Mouse (Mus musculus) kidney, embryonic 16.5 days (tissue): Measurements from ENCODE around the gene Arf6. TPM values are rescaled to one million over a fixed set of nuclear protein-coding genes. Genes with fewer than 3 reads are reported as not detected.
"Not testable (repeated sequence)": the region's sequence is repeated elsewhere in the genome, so short reads cannot be mapped to it uniquely, and the experiment has no call there.

Experiments used
- ATAC-seq: fragments of 200-750 bp; cut with Nextera tagmentation; 2 replicates; pipeline ENCODE4 v1.8.0; 2017; ENCODE audit warnings: moderate TSS enrichment; ENCODE audit not compliant: low FRiP score, low TSS enrichment
- H3K27ac ChIP-seq: fragments of 300-500 bp; sonication (generic); 2 replicates; pipeline ENCODE4 v1.5.1; 2014; ENCODE audit warnings: low read length
- H3K27me3 ChIP-seq: fragments of 300-500 bp; sonication (generic); 2 replicates; pipeline ENCODE4 v1.6.1; 2014; ENCODE audit warnings: low read length, control low read depth, mixed read lengths; ENCODE audit not compliant: insufficient read depth
- H3K36me3 ChIP-seq: fragments of 300-500 bp; sonication (generic); 2 replicates; pipeline ENCODE4 v1.6.1; 2014; ENCODE audit warnings: low read length, control low read depth, mixed read lengths; ENCODE audit not compliant: insufficient read depth
- H3K4me1 ChIP-seq: fragments of 300-500 bp; sonication (generic); 2 replicates; pipeline ENCODE4 v1.6.1; 2014; ENCODE audit warnings: low read length, control low read depth, mixed read lengths; ENCODE audit not compliant: insufficient read depth
- H3K4me2 ChIP-seq: fragments of 300-500 bp; sonication (generic); replicated peaks from 2 replicates; pipeline ENCODE4 v1.6.1; 2014; ENCODE audit warnings: low read depth, low read length
- H3K4me3 ChIP-seq: fragments of 300-500 bp; sonication (generic); 2 replicates; pipeline ENCODE4 v1.5.1; 2014; ENCODE audit warnings: mild to moderate bottlenecking, low read length
- H3K9ac ChIP-seq: fragments of 300-500 bp; sonication (generic); replicated peaks from 2 replicates; pipeline ENCODE4 v1.6.1; 2014; ENCODE audit warnings: low read length
- H3K9me3 ChIP-seq: fragments of 300-500 bp; sonication (generic); 2 replicates; pipeline ENCODE4 v1.6.1; 2016; ENCODE audit warnings: low read length, control low read depth
- WGBS: fragments of 180-500 bp; shearing (Covaris S2); extraction: QIAGEN DNeasy Blood & Tissue Kit; methylation state at CpG from one replicate; pipeline ENCODE4 v1.1.7; 2014; 5-methylcytosine and 5-hydroxymethylcytosine counted together
- polyA plus RNA-seq: library from polyadenylated mRNA; unstranded; fragments of >200 nt; fragmentation: Nextera tagmentation; extraction: Ambion mirVana; gene quantifications from 2 replicates; pipeline ENCODE4 v1.2.1, GENCODE M21; 2015

Gene Arf6
- polyA plus RNA-seq, 1 experiment from 2014 or later: 34.6 TPM

DNA sequence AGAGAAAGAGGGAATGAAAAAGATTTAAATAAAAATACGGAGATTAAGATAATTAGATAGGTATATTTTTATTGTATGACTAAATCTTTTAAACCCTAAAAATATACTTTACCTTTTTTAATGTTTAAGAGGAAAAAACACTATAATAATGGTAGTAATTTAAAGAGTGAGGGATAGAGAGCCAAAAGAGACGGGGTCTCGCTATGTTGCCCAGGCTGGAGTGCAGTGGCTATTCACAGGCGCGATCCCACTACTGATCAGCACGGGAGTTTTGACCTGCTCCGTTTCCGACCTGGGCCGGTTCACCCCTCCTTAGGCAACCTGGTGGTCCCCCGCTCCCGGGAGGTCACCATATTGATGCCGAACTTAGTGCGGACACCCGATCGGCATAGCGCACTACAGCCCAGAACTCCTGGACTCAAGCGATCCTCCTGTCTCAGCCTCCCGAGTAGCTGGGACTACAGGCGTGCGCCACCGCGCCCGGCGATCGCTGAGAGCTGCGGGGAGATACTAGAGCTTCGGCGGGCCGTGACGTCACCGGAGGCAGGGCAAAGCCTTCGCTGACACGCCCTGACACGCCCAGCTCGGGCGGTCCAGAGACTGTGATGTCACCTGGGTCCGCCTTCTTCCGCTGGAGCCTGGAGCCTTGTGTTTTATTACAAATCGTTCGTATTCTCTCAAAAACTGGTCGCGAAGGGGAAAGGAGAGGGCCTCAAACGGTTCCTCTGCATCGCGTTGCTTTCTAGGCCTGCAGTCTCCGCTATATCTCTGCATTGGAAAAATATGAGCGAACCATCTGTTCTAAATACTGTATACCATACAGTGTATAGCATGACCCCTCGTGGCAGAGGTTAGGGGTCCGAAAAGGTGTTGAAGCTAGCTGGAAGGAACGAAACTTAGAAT is 10.7 kb upstream of the Arf6 start:
- H3K36me3 ChIP-seq, H3K27me3 ChIP-seq, H3K9me3 ChIP-seq: not testable (repeated sequence)
- H3K4me2 ChIP-seq: peak overlapping the region; percentile 74
- H3K4me1 ChIP-seq: peaks cover 14% of the 10 kb centered on the region
- ATAC-seq: peak; percentile 96
- peak overlapping the region; percentile 73 for H3K9ac ChIP-seq
- under 1% methylated on average over 39 of the region's 50 CpGs for WGBS
- peak overlapping the region; percentile 53 for H3K4me3 ChIP-seq
- H3K27ac ChIP-seq: peak overlapping the region; percentile 95

DNA sequence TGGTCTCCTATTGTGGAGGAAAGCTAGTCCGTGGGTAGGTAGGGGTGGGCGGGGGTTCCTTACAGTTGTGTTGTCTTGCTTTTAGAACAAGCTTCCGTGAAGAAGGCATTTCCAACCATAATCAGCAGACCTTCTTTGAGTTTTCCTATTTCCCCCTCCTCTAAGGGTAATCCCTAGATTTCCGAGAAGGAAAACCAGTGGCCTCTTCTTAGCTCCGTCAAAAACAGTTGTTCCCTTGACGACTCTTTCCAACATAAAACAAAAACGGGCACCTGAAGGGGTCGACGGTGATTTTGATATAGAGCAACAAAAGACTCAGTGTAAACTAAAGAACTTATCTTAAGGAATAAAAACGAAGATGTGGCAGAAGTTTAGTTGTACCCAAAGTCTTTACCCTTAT is 10.0 kb upstream of the Arf6 start:
- peak overlapping the region; percentile 95 for H3K27ac ChIP-seq
- peak overlapping the region; percentile 73 for H3K9ac ChIP-seq
- no peak for ATAC-seq
- H3K4me2 ChIP-seq: peak overlapping the region; percentile 74
- peak overlapping the region; percentile 53 for H3K4me3 ChIP-seq
- 4% methylated on average over 10 of the region's 10 CpGs for WGBS
- H3K36me3 ChIP-seq: no peaks in the 10 kb centered on the region
- H3K27me3 ChIP-seq: no peaks in the 10 kb centered on the region
- H3K9me3 ChIP-seq: no peaks in the 10 kb centered on the region
- peaks cover 14% of the 10 kb centered on the region for H3K4me1 ChIP-seq

DNA sequence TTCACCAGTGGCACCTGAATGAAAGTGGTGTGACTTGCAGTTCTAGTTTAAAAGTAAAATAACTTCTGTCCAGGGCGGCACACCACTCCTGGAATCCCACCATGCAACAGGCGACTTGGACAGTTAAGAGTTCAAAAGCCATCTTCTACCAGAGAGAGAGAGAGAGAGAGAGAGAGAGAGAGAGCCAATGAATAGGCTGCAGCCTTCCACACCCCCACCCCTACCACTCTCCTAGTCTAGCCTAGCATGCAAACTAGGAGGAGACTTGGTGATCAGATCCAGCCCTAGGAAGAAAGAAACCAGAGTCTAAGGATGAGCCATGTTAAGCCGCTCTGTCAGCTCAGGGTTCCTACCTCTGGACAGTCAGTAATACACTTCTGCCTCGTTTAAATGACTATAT is 9.6 kb upstream of the Arf6 start:
- 47% methylated on average over 4 of the region's 4 CpGs for WGBS
- Histone ChIP-seq H3K9me3 (no peaks in the 10 kb centered on the region), H3K27ac (peak overlapping the region; percentile 95; the same call in 1 of the 2 replicates), H3K4me3 (no peak overlapping the region; the same call in 1 of the 2 replicates), H3K4me2 (peak overlapping the region; percentile 74), H3K36me3 (no peaks in the 10 kb centered on the region), H3K9ac (no peak overlapping the region), H3K27me3 (no peaks in the 10 kb centered on the region), H3K4me1 (peaks cover 14% of the 10 kb centered on the region)
- ATAC-seq: no peak

GRCm38 (mm10) chr12:69363110-69363509 is 8.8 kb upstream of the Arf6 start:
- not testable (repeated sequence) for ATAC-seq, H3K27ac ChIP-seq, H3K36me3 ChIP-seq, H3K9me3 ChIP-seq, H3K9ac ChIP-seq, H3K4me2 ChIP-seq, H3K27me3 ChIP-seq, H3K4me3 ChIP-seq
- peaks cover 14% of the 10 kb centered on the region for H3K4me1 ChIP-seq
- WGBS: 94% methylated on average over 7 of the region's 7 CpGs

DNA sequence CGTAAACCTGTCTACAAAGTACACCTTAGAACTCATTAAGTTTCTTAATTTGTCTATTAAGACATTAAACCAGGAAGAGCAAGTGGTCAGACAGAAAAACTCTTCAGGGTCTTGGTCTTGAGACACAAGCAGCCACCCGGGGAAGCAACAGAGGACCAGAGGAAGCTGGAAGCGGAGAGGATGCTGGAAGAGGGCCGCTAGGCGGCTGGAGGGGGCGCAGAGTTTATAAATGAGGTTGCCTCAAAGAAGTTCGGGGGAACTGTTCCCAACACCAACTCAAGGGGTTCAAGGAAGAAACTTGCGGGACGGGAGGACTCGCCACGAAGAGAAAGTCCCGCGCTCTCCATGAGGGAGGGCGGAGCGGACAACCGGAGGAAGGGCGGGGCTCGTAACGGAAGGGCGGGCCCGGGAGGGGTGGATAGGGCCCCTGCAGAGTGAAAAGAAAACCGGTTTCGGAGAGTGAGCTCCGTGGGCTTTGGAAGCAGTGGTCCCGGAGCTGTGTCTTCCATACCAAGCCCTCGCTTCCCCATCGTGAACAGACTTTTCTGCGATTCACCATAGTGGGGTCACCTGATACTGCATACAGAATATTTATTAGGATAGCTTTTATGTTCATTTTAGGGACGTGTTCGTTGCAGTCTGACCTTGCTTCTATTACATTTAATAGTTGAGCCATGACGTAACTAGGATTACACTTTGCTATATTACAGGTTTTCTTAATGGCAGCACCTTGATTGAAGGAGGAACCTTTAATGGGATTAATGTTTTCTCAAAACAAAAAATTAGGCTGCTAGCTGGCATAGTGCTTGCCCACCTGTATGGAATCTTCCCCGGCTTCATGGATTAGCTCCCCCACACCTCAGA is 7.8 kb upstream of the Arf6 start:
- Histone ChIP-seq H3K27me3 (no peaks in the 10 kb centered on the region), H3K9ac (peak overlapping the region; percentile 82), H3K9me3 (no peaks in the 10 kb centered on the region), H3K4me3 (peak overlapping the region; percentile 57), H3K36me3 (no peaks in the 10 kb centered on the region), H3K4me1 (peaks cover 14% of the 10 kb centered on the region), H3K4me2 (peak overlapping the region; percentile 73), H3K27ac (peak overlapping the region; percentile 82)
- 5% methylated on average over 31 of the region's 32 CpGs for WGBS
- ATAC-seq: 0 out of 2 replicates have a peak, but pooled peaks have one; percentile 36

DNA sequence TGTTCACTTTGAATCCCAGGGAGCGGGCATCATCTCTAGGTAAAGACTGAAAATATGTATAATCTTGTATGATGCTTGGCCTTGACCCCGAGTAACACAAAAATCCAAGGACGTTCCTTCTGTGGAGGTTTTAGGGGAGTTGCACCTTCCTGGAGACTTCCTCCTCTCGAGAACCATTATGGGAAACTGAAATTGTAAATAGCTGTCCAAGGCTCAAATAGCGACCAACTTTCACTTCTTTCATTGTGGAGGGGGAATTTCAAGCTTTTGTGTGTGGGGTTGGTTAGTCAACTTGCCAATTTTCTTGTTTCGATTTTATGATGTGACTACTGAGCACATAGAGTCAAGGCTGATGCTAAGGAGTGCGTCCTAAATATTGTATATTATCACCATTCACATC is 6.2 kb upstream of the Arf6 start:
- Histone ChIP-seq H3K4me2 (no peak overlapping the region), H3K4me3 (no peak overlapping the region)

DNA sequence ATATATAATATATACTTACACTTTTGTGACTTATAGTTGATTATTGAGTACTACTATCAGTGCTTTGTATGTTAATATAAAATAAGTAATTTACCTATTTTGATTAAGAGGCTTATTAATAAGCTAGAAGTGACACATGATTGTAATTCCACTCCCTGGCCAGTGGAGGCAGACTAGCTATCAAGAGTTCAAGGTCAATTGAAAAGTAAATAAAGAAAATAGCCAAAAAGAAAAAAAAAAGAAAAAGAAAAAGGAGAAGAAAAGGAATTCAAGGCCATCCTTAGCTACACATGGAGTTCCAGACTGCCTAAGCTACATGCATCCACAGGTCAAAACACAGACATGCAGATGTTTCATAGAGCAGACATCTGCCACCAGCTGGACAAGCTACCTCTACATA is 5.5 kb upstream of the Arf6 start:
- Histone ChIP-seq H3K36me3 (no peaks in the 10 kb centered on the region), H3K4me2 (no peak overlapping the region), H3K4me1 (peaks cover 17% of the 10 kb centered on the region), H3K4me3 (no peak overlapping the region), H3K27me3 (no peaks in the 10 kb centered on the region), H3K9me3 (no peaks in the 10 kb centered on the region), H3K27ac (no peak overlapping the region), H3K9ac (no peak overlapping the region)
- no peak for ATAC-seq

More for the DNA sequence above, 6.2 kb upstream of the Arf6 start:
- no peak for ATAC-seq
- Histone ChIP-seq H3K9ac (no peak overlapping the region), H3K27ac (no peak overlapping the region), H3K9me3 (no peaks in the 10 kb centered on the region), H3K36me3 (no peaks in the 10 kb centered on the region), H3K4me1 (peaks cover 15% of the 10 kb centered on the region), H3K27me3 (no peaks in the 10 kb centered on the region)
- WGBS: 85% methylated on average over 7 of the region's 7 CpGs

DNA sequence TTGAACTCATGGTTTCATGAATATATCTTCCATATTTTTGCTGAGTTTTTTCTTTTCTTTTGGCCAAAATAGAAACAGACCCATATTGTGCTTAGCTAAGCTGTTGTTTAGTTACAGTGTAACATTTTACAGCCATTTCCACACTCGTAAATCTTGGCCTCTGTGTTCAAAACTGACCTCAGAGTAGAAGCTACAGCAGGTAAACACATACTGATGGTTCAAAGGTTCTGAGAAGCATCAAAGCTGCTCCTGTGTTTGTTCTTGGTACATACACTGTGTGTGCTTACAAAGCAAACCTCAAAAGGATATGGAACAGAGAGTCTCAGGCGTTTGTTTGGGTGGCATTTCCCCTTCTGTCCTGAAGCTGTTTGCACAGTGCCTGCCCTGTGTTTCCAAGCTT is 4.4 kb upstream of the Arf6 start:
- Histone ChIP-seq H3K27me3 (no peaks in the 10 kb centered on the region), H3K27ac (no peak overlapping the region), H3K4me2 (no peak overlapping the region), H3K36me3 (no peaks in the 10 kb centered on the region), H3K9ac (no peak overlapping the region), H3K4me3 (no peak overlapping the region), H3K4me1 (peaks cover 9% of the 10 kb centered on the region), H3K9me3 (no peaks in the 10 kb centered on the region)
- WGBS: 57% methylated on average over 2 of the region's 2 CpGs
- ATAC-seq: no peak

- Histone ChIP-seq H3K27ac (peak overlapping the region; percentile 99), H3K27me3 (no peaks in the 10 kb centered on the region), H3K9me3 (no peaks in the 10 kb centered on the region), H3K4me1 (peaks cover 15% of the 10 kb centered on the region; the same call in 1 of the 2 replicates), H3K4me2 (peak overlapping the region; percentile 73), H3K4me3 (peak overlapping the region; percentile 100), H3K36me3 (peaks cover 6% of the 10 kb centered on the region; the same call in 1 of the 2 replicates), H3K9ac (peak overlapping the region; percentile 99)
- no peak for ATAC-seq
- 15% methylated on average over 7 of the region's 7 CpGs for WGBS
Measured at GRCm38 (mm10) chr12:69370936-69371335, 1.0 kb upstream of the Arf6 start.
